Mouse (Mus musculus) hindbrain, embryonic 12.5 days (tissue): Measurements from ENCODE around the gene Asl. TPM values are rescaled to one million over a fixed set of nuclear protein-coding genes. Genes with fewer than 3 reads are reported as not detected.

Source experiments
- ATAC-seq: fragments of 200-750 bp; cut with Nextera tagmentation; 2 replicates; pipeline ENCODE4 v1.8.0; 2017; ENCODE audit warnings: moderate TSS enrichment; ENCODE audit not compliant: low FRiP score
- H3K27ac ChIP-seq: fragments of 300-500 bp; sonication (generic); 2 replicates; pipeline ENCODE4 v1.5.1; 2016; ENCODE audit warnings: mild to moderate bottlenecking
- H3K27me3 ChIP-seq: fragments of 300-500 bp; sonication (generic); 2 replicates; pipeline ENCODE4 v1.6.1; 2016; ENCODE audit warnings: mild to moderate bottlenecking
- H3K36me3 ChIP-seq: fragments of 300-500 bp; sonication (generic); 2 replicates; pipeline ENCODE4 v1.6.1; 2016; ENCODE audit warnings: mild to moderate bottlenecking
- H3K4me1 ChIP-seq: fragments of 300-500 bp; sonication (generic); 2 replicates; pipeline ENCODE4 v1.6.1; 2016
- H3K4me2 ChIP-seq: fragments of 300-500 bp; sonication (generic); replicated peaks from 2 replicates; pipeline ENCODE4 v1.6.1; 2016; ENCODE audit warnings: mild to moderate bottlenecking
- H3K4me3 ChIP-seq: fragments of 300-500 bp; sonication (generic); 2 replicates; pipeline ENCODE4 v1.5.1; 2016; ENCODE audit warnings: mild to moderate bottlenecking
- H3K9ac ChIP-seq: fragments of 300-500 bp; sonication (generic); 2 replicates; pipeline ENCODE4 v1.6.1; 2016; ENCODE audit warnings: mild to moderate bottlenecking, moderate library complexity
- H3K9me3 ChIP-seq: fragments of 300-500 bp; sonication (generic); replicated peaks from 2 replicates; pipeline ENCODE4 v1.6.1; 2016; ENCODE audit warnings: mild to moderate bottlenecking
- WGBS: fragments of 180-500 bp; shearing (Covaris S2); methylation state at CpG from one replicate; pipeline ENCODE4 v1.1.7; 2016; 5-methylcytosine and 5-hydroxymethylcytosine counted together
- polyA plus RNA-seq: library from polyadenylated mRNA; unstranded; fragments of >200 nt; fragmentation: Nextera tagmentation; extraction: Ambion mirVana; gene quantifications from 2 replicates; pipeline ENCODE4 v1.2.1, GENCODE M21; 2016

The Asl gene
- polyA plus RNA-seq, 1 experiment from 2014 or later: 34.7 TPM

DNA sequence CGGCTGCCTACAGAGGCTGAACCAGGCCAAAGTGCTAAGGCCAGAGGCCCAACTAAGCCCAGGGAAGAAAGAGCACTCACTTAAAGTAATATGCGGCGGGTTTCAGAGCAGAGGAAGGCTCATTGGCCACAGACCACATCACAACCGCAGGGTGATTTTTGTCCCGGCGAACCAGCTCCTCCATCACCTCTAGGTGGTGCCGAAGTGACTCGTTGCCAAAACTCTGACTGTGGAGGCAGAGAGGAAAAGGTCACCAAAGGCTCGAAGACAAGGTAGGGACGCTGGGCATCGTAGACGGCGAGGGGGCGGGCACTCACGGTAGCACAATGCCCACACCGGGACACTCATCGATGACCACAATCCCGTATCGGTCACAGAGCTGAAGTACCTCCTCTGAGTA, 31.3 kb downstream of the Asl start:
- Histone ChIP-seq H3K36me3 (0 out of 2 replicates have a peak, but pooled peaks cover 3% of the 10 kb centered on the region), H3K27ac (no peak overlapping the region), H3K9me3 (no peaks in the 10 kb centered on the region), H3K4me3 (no peak overlapping the region), H3K4me2 (no peak overlapping the region), H3K27me3 (no peaks in the 10 kb centered on the region), H3K4me1 (peaks cover 7% of the 10 kb centered on the region), H3K9ac (no peak overlapping the region)
- ATAC-seq: no peak
- WGBS: 75% methylated on average over 19 of the region's 19 CpGs

DNA sequence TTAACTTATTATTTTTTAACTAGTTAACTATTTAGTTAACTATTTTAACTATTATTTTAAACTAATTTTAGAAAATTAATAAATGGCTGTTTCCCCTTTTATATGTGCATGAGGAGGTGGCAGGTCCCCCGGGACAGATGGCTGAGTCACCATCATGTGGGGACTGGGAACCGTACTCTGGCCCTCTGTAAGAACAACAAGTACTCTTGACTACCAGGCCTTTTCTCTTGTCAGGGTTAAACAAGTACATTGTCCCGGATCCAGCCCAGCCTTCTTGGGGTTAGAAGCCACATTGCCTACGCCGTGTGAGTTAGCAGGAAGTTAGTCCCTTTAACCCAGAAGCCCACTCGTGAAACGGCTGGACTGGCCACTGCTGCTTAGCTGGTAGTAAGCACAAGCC, 34.1 kb downstream of the Asl start:
- H3K9me3 ChIP-seq: no peaks in the 10 kb centered on the region
- no peak overlapping the region for H3K4me3 ChIP-seq
- no peaks in the 10 kb centered on the region for H3K27me3 ChIP-seq
- 0 out of 2 replicates have a peak, but pooled peaks cover 4% of the 10 kb centered on the region for H3K36me3 ChIP-seq
- H3K27ac ChIP-seq: no peak overlapping the region
- no peak for ATAC-seq
- H3K4me1 ChIP-seq: no peaks in the 10 kb centered on the region
- no peak overlapping the region for H3K4me2 ChIP-seq
- WGBS: 94% methylated on average over 7 of the region's 7 CpGs
- no peak overlapping the region for H3K9ac ChIP-seq

GRCm38 (mm10) chr5:129993374-129993773, 35.7 kb downstream of the Asl start:
- no peak for ATAC-seq
- H3K9ac ChIP-seq: no peak overlapping the region
- no peaks in the 10 kb centered on the region for H3K9me3 ChIP-seq
- no peak overlapping the region for H3K4me2 ChIP-seq
- 94% methylated on average over 14 of the region's 14 CpGs for WGBS
- H3K36me3 ChIP-seq: 0 out of 2 replicates have a peak, but pooled peaks cover 6% of the 10 kb centered on the region
- no peaks in the 10 kb centered on the region for H3K27me3 ChIP-seq
- H3K4me3 ChIP-seq: no peak overlapping the region
- no peak overlapping the region for H3K27ac ChIP-seq
- H3K4me1 ChIP-seq: no peaks in the 10 kb centered on the region

- Histone ChIP-seq H3K36me3 (peaks cover 13% of the 10 kb centered on the region; the same call in 1 of the 2 replicates), H3K27me3 (no peaks in the 10 kb centered on the region), H3K4me3 (no peak overlapping the region), H3K4me2 (no peak overlapping the region), H3K4me1 (no peaks in the 10 kb centered on the region), H3K27ac (no peak overlapping the region), H3K9ac (no peak overlapping the region), H3K9me3 (no peaks in the 10 kb centered on the region)
- no peak for ATAC-seq
- 97% methylated on average over 5 of the region's 5 CpGs for WGBS
Observed at GRCm38 (mm10) chr5:129991898-129992297, 37.1 kb downstream of the Asl start.

- Histone ChIP-seq H3K36me3 (peaks cover 17% of the 10 kb centered on the region; the same call in 1 of the 2 replicates), H3K27me3 (no peaks in the 10 kb centered on the region), H3K9me3 (no peaks in the 10 kb centered on the region), H3K4me1 (no peaks in the 10 kb centered on the region), H3K9ac (no peak overlapping the region), H3K27ac (no peak overlapping the region), H3K4me3 (no peak overlapping the region), H3K4me2 (no peak overlapping the region)
- 81% methylated on average over 13 of the region's 13 CpGs for WGBS
- no peak for ATAC-seq
Observed at GRCm38 (mm10) chr5:129989376-129989775, 39.7 kb downstream of the Asl start.

- 73% methylated on average over 3 of the region's 3 CpGs for WGBS
Observed at GRCm38 (mm10) chr5:129980216-129980615, 48.8 kb downstream of the Asl start.

GRCm38 (mm10) chr5:129978608-129979007, 50.4 kb downstream of the Asl start:
- Histone ChIP-seq H3K4me2 (no peak overlapping the region), H3K4me1 (no peaks in the 10 kb centered on the region; the same call in 1 of the 2 replicates), H3K9ac (no peak overlapping the region), H3K27me3 (no peaks in the 10 kb centered on the region), H3K36me3 (peaks cover 11% of the 10 kb centered on the region), H3K9me3 (no peaks in the 10 kb centered on the region), H3K27ac (no peak overlapping the region), H3K4me3 (no peak overlapping the region)
- WGBS: 91% methylated on average over 5 of the region's 5 CpGs
- ATAC-seq: no peak

More at GRCm38 (mm10) chr5:129980216-129980615, 48.8 kb downstream of the Asl start:
- Histone ChIP-seq H3K9me3 (no peaks in the 10 kb centered on the region), H3K4me2 (no peak overlapping the region), H3K9ac (no peak overlapping the region), H3K36me3 (peaks cover 14% of the 10 kb centered on the region), H3K27me3 (no peaks in the 10 kb centered on the region), H3K27ac (no peak overlapping the region), H3K4me1 (no peaks in the 10 kb centered on the region; the same call in 1 of the 2 replicates), H3K4me3 (no peak overlapping the region)
- ATAC-seq: no peak

GRCm38 (mm10) chr5:129977768-129978167, 51.3 kb downstream of the Asl start:
- 80% methylated on average over 4 of the region's 4 CpGs for WGBS
- Histone ChIP-seq H3K9me3 (no peaks in the 10 kb centered on the region), H3K9ac (no peak overlapping the region)

GRCm38 (mm10) chr5:129974866-129975311, 54.2 kb downstream of the Asl start:
- no peaks in the 10 kb centered on the region for H3K27me3 ChIP-seq

More at GRCm38 (mm10) chr5:129977768-129978167, 51.3 kb downstream of the Asl start:
- no peak for ATAC-seq
- H3K4me2 ChIP-seq: no peak overlapping the region
- H3K27me3 ChIP-seq: no peaks in the 10 kb centered on the region
- no peak overlapping the region for H3K27ac ChIP-seq
- H3K4me3 ChIP-seq: no peak overlapping the region
- no peaks in the 10 kb centered on the region; the same call in 1 of the 2 replicates for H3K4me1 ChIP-seq
- peaks cover 6% of the 10 kb centered on the region; the same call in 1 of the 2 replicates for H3K36me3 ChIP-seq

DNA sequence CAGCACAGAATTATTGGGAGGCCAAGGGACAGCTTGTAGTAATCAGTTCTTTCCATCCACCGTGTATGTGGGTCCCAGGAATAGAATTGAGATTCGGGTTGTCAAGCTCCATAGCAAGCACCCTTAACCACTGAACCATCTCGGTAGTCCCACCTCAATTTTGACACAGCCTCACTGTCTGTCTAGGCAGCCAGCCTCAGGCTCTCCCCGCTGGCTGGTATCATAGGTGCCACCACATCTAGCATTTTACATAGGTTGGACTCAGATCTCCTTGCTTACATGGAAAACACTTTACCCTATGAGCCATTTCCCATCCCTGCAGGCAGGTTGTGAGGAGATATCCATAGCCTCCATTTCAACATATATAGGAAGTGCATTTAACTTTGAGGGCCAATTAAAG, 54.7 kb downstream of the Asl start:
- 88% methylated on average over 4 of the region's 4 CpGs for WGBS
- Histone ChIP-seq H3K9ac (no peak overlapping the region), H3K36me3 (peaks cover 10% of the 10 kb centered on the region; the same call in 1 of the 2 replicates), H3K4me3 (no peak overlapping the region), H3K4me2 (no peak overlapping the region), H3K27ac (no peak overlapping the region), H3K9me3 (no peaks in the 10 kb centered on the region), H3K4me1 (no peaks in the 10 kb centered on the region), H3K27me3 (no peaks in the 10 kb centered on the region)
- ATAC-seq: no peak

More at GRCm38 (mm10) chr5:129974866-129975311, 54.2 kb downstream of the Asl start:
- Histone ChIP-seq H3K27ac (no peak overlapping the region), H3K4me3 (no peak overlapping the region), H3K9me3 (no peaks in the 10 kb centered on the region), H3K9ac (no peak overlapping the region), H3K36me3 (peaks cover 10% of the 10 kb centered on the region; the same call in 1 of the 2 replicates), H3K4me1 (no peaks in the 10 kb centered on the region), H3K4me2 (no peak overlapping the region)
- ATAC-seq: no peak
- 93% methylated on average over 4 of the region's 4 CpGs for WGBS

DNA sequence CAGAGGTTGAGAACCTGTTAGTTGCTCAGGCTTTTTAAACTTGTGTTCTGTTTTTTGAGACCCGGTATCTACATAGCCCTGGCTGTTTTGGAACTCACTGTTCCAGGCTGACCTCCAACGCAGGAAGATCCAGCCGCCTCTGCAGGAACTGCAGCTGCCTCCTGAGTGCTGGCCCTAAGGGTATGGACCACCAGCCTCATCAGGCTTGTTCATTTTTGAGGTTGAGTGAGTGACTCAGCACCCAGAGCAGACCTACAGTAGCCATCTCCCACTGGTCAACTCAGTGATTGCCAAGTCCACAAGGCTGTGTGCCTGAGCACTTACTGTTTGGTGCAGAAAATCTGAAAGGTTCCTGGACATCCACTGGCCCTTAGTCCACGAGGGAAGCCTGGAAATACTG, 57.6 kb downstream of the Asl start:
- Histone ChIP-seq H3K4me3 (no peak overlapping the region), H3K4me1 (no peaks in the 10 kb centered on the region), H3K36me3 (peaks cover 7% of the 10 kb centered on the region; the same call in 1 of the 2 replicates), H3K4me2 (no peak overlapping the region), H3K9me3 (no peaks in the 10 kb centered on the region), H3K27me3 (no peaks in the 10 kb centered on the region), H3K27ac (no peak overlapping the region), H3K9ac (no peak overlapping the region)
- WGBS: 86% methylated on average over 4 of the region's 4 CpGs
- ATAC-seq: no peak

- Histone ChIP-seq H3K27me3 (no peaks in the 10 kb centered on the region), H3K4me3 (no peak overlapping the region), H3K36me3 (0 out of 2 replicates have a peak, but pooled peaks cover 4% of the 10 kb centered on the region), H3K9ac (no peak overlapping the region), H3K27ac (no peak overlapping the region), H3K4me2 (no peak overlapping the region), H3K4me1 (no peaks in the 10 kb centered on the region), H3K9me3 (no peaks in the 10 kb centered on the region)
- WGBS: 83% methylated on average over 7 of the region's 7 CpGs
- no peak for ATAC-seq
Observed at GRCm38 (mm10) chr5:129968417-129968816, 60.6 kb downstream of the Asl start.

DNA sequence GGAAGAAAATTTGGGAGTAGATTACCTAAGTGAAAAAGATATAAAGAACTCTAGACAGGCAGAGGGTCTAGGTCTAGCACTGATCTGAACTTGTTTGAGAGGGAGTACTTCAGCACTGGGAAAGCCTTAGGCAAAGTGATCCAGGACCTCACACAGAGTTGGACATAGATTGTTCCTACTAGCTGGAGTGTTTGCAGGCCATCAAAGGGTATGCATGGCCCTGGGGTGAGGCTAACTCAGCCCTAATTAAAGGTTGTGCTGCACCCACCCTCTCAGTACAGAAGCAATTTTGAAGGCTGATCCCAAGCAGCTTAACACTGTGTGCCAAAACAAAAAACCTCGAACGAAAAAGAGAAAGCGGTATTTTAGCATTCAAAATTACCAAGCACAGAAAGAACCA, 62.6 kb downstream of the Asl start:
- H3K4me2 ChIP-seq: no peak overlapping the region
- 90% methylated on average over 3 of the region's 3 CpGs for WGBS
- H3K4me1 ChIP-seq: no peaks in the 10 kb centered on the region
- no peaks in the 10 kb centered on the region for H3K9me3 ChIP-seq
- no peak for ATAC-seq
- H3K27me3 ChIP-seq: no peaks in the 10 kb centered on the region
- H3K36me3 ChIP-seq: 0 out of 2 replicates have a peak, but pooled peaks cover under 1% of the 10 kb centered on the region
- no peak overlapping the region for H3K4me3 ChIP-seq
- H3K27ac ChIP-seq: no peak overlapping the region
- H3K9ac ChIP-seq: no peak overlapping the region
